Mouse (Mus musculus): ENCODE measurements around the gene Babam2.

Babam2 gene

DNA sequence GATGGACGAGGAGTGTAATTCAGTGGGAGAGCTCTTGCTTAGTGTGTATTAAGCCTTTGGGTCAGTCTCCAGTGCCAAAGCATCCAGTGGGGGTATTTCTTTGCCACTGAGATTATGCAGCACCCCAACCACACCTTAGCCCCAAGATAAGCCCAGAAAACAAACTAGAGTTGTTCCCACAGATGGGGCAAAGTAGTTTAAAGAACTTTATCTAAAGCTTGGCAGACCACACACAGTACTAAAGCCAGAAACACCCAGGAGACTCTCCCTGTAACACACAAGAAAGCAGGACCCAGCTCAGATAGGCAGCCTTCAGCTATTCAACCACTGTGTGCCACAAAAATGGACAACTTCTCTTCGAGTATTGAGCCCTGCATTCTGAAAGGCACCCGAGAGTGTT lies 376.6 kb downstream of the Babam2 start:
- no peak for DNase-seq (ENCODE audit: low spot score in 2 of 2)

GRCm38 (mm10) chr5:32077139-32077538 lies 379.7 kb downstream of the Babam2 start:
- no peak for DNase-seq (ENCODE audit: low spot score in 2 of 2)

GRCm38 (mm10) chr5:32078986-32079385 lies 381.5 kb downstream of the Babam2 start:
- no peak for DNase-seq (ENCODE audit: low spot score in 2 of 2)

DNA sequence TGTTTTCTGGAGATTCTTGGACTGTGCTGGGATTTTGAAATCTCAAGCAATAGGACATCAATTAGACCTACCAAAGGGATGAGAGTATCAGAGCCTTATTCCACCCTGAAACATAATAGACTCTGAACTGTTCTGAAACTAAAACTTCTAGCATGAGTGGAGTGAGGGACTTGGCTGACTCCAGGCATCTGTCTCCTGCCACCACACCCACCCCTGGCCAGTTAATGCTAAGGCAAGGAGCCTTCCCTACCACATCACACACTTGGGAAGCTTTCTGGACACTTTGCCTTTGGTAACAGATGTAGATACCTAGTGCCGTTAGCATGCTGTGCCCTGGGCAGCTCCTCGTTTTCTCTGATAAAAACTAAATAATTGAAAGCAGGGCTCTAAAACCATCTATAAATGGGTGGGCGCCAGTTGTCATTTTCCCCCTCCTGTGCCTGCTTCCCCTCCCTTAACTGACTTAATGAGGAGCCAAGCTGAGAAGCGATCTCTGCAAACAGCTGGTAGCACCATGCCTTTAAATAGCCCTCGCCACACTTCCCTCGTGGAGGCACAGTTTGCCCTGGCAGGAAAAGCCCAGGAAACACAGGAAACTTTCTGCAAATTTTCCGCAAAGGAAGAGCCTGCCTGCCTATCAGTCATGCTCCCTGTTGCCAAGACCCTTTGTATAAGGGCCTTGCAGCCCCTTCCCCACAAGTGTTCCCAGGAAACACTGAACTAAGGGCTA lies 383.2 kb downstream of the Babam2 start:
- DNase-seq (ENCODE audit: low spot score in 2 of 2) = no peak

DNA sequence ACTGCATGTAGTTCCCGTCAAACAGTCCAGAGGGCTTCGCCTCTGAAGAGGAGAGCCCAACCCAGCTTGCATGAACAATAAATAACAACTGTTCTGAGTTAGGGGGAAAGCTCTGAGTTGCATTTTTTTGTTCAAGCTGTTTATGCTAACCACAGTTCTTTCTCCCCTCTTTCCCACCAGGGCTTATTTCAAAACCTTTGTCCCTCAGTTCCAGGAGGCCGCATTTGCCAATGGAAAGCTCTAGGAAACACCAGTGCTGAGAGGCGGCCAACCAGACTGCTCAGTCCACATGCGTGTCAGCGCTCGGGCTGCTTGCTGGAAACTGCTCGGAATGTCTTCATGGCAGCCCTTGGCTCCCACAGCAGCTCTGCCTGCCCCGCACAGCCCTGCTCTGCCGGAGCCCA lies 386.9 kb downstream of the Babam2 start:
- DNase-seq (ENCODE audit: low spot score in 2 of 2) = no peak

DNA sequence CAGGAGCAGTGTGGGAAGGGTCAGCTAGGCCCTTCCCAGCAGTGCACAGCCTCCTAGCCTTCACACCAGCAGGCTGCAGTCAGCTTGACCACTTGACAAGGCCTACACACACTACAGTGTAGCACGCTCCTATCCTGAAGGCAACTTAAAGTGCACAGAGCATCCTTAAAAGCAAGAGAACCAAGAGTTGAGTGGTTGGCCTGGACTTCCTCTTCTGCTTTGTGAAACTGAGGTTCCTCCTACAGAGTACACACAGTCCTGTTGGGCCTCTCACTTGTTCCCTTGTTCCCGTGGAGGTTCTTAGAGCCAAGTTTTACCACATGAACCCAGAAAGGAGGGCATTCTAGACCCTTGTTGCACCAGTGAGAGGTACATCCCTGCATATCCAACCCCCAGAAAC lies 388.1 kb downstream of the Babam2 start:
- DNase-seq (ENCODE audit: low spot score in 2 of 2) = no peak

DNA sequence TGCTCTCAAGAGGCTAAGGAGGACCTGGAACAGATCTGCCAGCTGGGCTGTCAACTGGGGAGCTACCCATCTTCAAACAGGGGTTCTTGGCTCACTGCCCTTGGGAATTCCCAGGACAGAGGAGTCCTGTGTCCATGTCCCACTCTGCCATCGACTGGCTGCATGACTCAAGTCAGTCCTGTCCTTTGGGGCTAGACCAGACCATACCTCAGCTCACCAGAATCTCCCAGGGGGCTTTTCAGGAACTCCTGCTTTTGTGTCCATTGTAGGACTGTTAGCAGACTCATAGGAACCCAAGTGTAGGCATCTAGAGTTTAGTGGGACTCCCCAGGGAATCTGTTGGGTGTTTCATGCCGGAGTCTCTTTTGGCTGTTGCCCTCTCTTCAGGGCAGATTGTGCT lies 388.5 kb downstream of the Babam2 start:
- DNase-seq (ENCODE audit: low spot score in 2 of 2) = no peak

DNA sequence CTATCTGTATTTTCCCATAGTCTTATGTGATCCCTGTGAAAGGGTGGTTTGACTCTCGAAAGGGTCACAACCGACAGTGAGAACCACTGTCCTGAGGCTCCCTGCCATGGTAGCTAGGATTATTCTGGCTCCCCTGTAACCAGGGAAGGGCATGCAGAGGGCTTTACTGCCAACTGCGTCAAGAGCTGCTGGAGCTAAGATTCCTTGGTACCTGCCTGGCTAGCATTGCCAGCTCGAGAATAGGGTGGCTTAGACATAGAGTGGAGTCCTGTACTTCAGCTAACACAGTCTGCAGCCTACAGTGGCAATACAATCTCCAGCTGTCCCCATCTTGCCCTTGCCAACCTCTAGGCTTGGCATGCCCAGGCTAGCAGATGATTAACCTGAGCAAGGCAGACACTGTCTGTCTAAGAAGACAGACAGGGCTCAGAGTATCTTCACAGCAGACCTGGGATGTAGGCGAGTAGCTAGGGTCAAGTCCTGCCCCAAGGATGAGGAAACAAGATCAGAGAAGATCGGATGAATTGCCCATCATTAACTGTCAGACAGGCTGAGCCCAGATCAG lies 389.1 kb downstream of the Babam2 start:
- no peak for DNase-seq (ENCODE audit: low spot score in 2 of 2)

GRCm38 (mm10) chr5:32089481-32089880 lies 392.0 kb downstream of the Babam2 start:
- no peak for DNase-seq (ENCODE audit: low spot score in 2 of 2)

DNA sequence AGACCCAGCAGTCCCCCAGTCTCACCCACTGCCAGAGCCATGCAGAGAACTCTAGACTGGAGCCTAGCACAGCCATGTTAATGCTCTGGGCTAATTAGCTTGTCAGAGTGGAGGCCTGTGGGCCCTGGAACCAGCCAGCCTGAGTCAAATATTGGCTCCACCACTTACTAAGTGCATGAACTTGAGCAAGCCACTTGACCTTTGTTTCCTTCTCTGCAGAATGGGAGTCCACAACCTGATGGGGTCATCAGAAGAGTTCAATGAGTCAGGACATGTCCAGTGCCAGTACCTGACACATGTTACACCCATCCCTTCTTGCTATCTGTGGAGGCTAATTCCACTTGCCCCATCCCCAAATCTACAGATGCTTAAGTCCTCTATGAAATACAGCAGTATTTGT lies 394.8 kb downstream of the Babam2 start:
- no peak for DNase-seq (ENCODE audit: low spot score in 2 of 2)

DNA sequence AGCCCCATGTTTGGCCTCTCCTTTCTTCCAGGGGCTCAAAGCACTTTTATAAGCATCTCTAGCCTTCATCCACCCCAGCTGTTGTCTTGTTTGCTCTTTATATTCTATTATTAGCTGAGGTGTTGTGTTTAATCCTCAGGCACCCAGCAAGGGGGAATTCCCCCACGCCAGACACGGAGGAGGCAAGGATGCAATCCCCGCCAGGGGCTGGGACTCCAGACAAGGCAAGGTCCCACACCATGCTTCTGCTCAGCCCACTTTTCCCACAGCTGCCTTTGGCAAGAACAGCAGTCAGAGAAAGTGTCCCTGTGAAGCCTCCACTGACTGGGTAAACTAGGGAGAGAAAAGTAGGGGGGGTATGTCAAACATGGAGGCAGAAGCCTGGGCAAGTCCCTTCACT lies 401.2 kb downstream of the Babam2 start:
- no peak for DNase-seq (ENCODE audit: low spot score in 2 of 2)

DNA sequence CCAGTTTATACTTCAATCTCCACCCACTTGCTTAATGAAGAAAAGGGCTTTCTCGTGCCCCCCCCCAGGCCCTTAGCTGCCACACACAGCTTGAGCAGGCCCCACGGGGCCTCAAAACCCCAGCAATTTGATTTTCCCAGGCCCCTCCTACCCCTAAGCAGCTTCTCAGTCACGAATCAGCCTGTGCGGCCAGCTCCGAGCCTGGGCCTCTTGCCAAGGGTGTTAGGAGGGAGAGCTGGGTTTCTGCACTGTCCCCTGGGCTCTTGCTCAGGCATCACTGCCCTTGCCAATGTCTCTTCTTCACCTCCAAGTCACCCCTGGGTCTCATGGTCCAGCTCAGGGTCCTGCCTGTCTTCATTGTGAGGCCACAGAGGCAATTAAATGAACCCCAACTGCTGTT lies 405.0 kb downstream of the Babam2 start:
- DNase-seq (ENCODE audit: low spot score in 2 of 2) = no peak

- DNase-seq (ENCODE audit: low spot score in 2 of 2) = no peak
These were observed 405.5 kb downstream of the Babam2 start for GRCm38 (mm10) chr5:32102971-32103431.

DNA sequence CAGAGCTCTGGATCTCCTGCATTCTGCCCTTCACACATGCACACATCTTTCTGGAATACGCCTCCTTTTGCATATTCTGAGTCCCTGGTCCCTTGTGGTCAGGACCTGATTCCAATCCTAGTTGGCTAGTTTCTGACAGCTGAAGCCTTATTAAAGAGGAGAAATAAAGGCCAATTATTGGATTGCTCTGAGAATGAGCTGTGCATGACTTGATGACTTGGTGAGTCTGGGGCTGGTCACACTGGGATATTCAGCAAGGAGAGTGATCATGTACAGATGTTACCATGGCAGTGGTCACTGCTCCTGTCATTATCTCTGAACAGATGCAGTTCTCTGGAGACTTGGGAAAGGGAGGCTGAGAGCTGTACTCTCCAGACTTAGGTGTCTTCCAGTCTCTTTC lies 406.1 kb downstream of the Babam2 start:
- no peak for DNase-seq (ENCODE audit: low spot score in 2 of 2)

DNA sequence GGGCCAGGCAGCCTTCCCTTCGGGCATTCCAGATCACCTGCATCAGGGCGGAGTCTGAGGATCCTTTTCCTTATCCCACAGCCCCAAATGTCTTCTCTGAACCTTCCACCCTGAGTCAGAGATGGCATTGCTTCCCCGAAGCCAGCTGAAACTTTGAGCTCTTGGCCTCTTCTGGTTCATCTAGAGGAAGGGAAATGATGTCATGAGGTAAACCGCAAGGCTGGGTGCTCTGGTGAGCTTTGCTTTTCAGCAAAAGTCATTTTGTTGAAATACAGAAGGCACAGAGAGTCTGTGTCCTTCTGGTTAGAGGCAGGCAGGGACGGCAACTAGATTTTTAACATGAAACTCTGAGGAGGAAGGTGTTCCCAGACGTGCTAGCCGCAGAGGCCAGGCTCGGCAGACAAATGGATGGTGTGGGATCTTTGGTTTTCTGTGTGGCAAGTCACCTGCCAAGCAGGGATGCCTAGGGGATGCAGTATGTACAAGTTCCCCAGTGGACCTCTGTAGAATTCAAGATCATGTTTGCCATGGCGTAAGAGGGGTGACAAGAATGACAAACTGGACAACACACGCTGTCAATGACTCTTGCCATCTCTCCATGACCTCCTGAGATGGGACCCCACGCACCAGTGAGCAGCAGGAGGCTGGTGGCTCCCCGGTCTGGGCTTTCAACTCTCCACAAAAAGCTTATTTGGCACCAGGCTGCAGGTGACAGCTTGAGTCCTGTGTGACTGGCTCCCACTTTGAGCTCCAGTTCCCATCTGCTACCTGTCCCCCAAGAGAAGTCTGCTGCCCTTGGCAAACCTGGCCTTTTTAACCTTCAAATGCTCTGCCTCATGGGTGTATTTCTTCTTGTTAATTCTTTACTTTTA lies 406.9 kb downstream of the Babam2 start:
- DNase-seq (ENCODE audit: low spot score in 2 of 2) = no peak

DNA sequence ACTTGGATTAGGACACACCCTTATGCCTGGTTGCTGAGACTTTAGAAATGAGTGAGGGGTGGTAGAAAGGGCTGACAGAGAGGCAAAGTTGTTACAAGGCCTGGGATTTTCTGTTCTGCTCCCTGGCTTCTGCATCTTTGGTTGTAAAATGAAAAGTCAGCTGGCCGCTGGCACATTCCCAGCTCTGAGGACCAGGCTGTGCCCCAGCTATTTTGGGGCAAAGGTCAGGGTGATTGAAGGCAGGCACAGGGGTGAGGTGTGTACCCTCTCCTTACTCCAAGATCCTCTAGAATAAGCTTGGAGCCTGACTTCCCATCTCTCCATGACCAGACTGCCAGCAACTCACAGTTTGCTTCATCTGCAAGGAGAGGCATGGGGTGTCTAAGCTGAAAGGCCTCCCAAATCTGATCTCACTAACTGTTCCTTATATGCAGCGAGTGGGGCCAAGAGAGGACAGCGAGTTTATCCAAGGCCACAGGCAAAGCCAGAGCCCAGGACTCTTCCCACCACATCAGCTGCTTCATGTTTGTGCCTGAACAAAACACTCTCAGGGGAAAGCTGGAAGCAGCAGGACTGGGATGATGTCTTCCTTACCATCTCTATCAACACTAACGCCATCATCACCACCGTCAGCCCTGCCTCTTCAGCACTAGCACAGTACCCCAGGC lies 409.1 kb downstream of the Babam2 start:
- no peak for DNase-seq (ENCODE audit: low spot score in 2 of 2)

DNA sequence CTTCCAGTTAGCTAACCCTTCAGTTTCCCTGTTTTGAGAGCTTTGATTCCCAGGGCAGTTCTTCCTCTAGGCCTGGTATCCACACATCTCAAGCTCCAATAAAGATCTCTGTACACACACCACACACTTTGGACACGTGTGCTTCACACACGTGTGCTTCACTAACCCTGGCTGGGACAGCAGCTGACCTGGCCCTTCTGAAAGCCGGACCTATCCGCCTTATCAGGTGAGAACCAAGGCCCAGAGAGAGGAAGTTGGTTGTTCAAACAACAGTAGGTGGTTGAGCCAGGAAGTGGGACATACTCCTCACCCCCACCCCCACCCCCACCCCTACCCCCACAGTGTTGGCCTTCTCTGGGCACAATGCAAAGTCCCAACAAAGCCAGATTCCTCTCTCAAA lies 413.2 kb downstream of the Babam2 start:
- DNase-seq (ENCODE audit: low spot score in 2 of 2) = no peak

DNA sequence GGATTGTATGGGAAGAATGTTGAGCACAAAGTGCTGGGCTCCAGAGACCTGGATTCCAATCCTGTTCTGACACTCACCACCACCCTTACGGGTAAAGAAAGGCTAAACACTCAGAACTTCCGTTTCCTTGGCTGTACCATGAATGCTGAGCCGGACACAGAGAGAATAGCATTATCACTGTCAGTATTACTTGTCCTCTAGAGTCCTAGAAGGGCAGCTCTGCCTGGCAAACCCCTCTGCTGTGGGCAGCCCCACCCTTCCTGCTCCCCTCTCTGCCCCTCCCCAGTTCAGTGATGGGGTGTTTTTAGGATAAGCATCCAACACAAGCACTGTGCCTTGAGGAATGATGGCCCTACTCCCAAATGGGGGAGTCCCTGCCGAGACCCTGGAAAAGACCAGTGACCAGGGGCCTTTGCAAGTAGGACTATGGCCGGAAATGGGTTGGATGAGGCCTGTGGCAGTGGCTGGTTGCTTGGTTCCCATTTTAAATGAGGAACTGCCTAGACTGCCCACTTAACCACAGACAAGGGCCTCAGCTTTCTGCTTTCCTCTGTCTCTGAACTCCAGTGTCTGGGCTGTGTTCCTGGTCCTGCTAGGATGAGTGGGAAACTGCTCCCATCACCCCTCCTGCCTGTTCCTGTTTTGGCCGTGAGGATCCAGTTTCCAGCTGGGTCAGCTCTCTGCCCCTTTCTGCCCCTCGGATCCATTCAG lies 414.9 kb downstream of the Babam2 start:
- peak in 1 of 2 experiments; percentile 22 for DNase-seq (ENCODE audit: low spot score in 2 of 2)

GRCm38 (mm10) chr5:32120901-32121376 lies 423.5 kb downstream of the Babam2 start:
- DNase-seq (ENCODE audit: low spot score in 2 of 2) = no peak

GRCm38 (mm10) chr5:32121936-32122335 lies 424.5 kb downstream of the Babam2 start:
- no peak for DNase-seq (ENCODE audit: low spot score in 2 of 2)

GRCm38 (mm10) chr5:32122363-32122762 lies 424.9 kb downstream of the Babam2 start:
- DNase-seq (ENCODE audit: low spot score in 2 of 2) = no peak

All from spleen, postnatal 4 days (tissue).